Mouse (Mus musculus) forebrain, postnatal 0 days (tissue): Measurements from ENCODE around the gene Men1. TPM values are rescaled to one million over a fixed set of nuclear protein-coding genes. Genes with fewer than 3 reads are reported as not detected.

Experiments
- ATAC-seq: fragments of 200-750 bp; cut with Nextera tagmentation; 2 replicates; pipeline ENCODE4 v1.8.0; 2017; ENCODE audit warnings: mild to moderate bottlenecking, moderate library complexity
- DNase-seq: peaks from one replicate; pipeline ENCODE4 v3.0.0-alpha.2; 2015
- H3K27ac ChIP-seq: fragments of 300-500 bp; sonication (generic); 2 replicates; pipeline ENCODE4 v1.5.1; 2014; ENCODE audit warnings: low read depth, mild to moderate bottlenecking, antibody characterized with exemption, low read length, moderate library complexity, mixed read lengths
- H3K27me3 ChIP-seq: fragments of 300-500 bp; sonication (generic); 2 replicates; pipeline ENCODE4 v1.6.1; 2014; ENCODE audit warnings: mild to moderate bottlenecking, low read length, mixed read lengths; ENCODE audit not compliant: insufficient read depth
- H3K36me3 ChIP-seq: fragments of 300-500 bp; sonication (generic); 2 replicates; pipeline ENCODE4 v1.6.1; 2014; ENCODE audit warnings: mild to moderate bottlenecking, moderate library complexity; ENCODE audit not compliant: insufficient read depth
- H3K4me1 ChIP-seq: fragments of 300-500 bp; sonication (generic); 2 replicates; pipeline ENCODE4 v1.6.1; 2014; ENCODE audit warnings: antibody characterized with exemption; ENCODE audit not compliant: insufficient read depth
- H3K4me2 ChIP-seq: fragments of 300-500 bp; sonication (generic); 2 replicates; pipeline ENCODE4 v1.6.1; 2014; ENCODE audit warnings: low read depth, mild to moderate bottlenecking, moderate library complexity
- H3K4me3 ChIP-seq: fragments of 300-500 bp; sonication (generic); 2 replicates; pipeline ENCODE4 v1.5.1; 2014; ENCODE audit warnings: low read depth, low read length, mixed read lengths
- H3K9ac ChIP-seq: fragments of 300-500 bp; sonication (generic); 2 replicates; pipeline ENCODE4 v1.6.1; 2014; ENCODE audit warnings: mild to moderate bottlenecking
- H3K9me3 ChIP-seq: fragments of 300-500 bp; sonication (generic); 2 replicates; pipeline ENCODE4 v1.6.1; 2016; ENCODE audit warnings: low read length
- CTCF ChIP-seq: sonication (generic); IDR thresholded peaks from 2 replicates; pipeline ENCODE4 v1.5.1; 2016; ENCODE audit warnings: antibody characterized with exemption, control low read depth, low read depth
- WGBS: fragments of 180-500 bp; shearing (Covaris S2); extraction: QIAGEN DNeasy Blood & Tissue Kit; methylation state at CpG from one replicate; pipeline ENCODE4 v1.1.7; 2014; 5-methylcytosine and 5-hydroxymethylcytosine counted together
- polyA plus RNA-seq: library from polyadenylated mRNA; unstranded; fragments of >200 nt; fragmentation: Nextera tagmentation; extraction: Ambion mirVana; gene quantifications from 2 replicates; pipeline ENCODE4 v1.2.1, GENCODE M21; 2015
- total RNA-seq: library from RNA; depleted of rRNA; stranded (reverse); fragments of >200 nt; gene quantifications from 2 replicates; pipeline ENCODE4 v1.2.3, GENCODE M21; 2014

The Men1 gene
- total and polyA plus RNA-seq, 2 experiments from 2014 or later = 60.5 to 60.9 TPM

DNA sequence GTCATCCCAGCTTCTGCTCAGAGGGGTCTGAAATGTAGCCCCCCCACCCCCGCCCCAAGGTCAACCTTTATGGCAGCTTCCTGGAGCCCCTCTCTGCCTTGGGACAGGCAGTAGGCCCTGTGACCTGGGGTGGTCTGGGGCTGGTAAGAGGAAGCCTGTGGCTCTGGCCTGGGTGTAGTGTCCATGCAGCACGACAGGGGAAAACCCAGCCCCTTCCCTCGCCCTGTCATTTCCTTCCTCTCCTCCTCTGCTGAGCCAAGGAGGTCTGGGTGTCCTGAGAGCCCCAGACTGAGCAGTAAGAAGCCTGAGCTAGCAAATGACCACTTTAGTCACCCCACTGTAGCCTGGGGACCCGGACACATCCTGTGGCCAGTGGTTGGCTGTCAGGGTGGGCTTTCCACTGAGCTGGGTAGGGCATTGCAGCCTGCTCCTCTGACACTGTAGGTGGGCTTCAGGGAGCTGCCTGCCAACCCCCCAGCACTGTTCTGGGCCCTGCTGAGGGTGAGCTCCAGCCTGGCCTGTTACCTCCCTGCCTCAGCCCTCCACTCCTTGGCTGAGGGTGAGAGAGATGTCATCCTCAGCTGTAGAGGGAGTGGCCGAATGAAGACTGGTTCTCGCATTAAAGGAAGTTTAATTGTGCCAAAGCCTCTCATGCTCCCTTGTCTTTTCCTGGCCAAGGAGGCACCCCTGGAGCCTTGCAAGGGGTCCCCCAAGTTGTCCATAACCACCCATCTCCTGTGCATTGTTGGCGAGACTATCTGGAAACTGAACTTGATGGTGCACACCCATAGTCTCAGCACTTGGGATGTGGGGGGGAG is 35.1 kb upstream of the Men1 start:
- Histone ChIP-seq H3K9ac (no peak overlapping the region), H3K36me3 (peaks cover 52% of the 10 kb centered on the region), H3K27me3 (no peaks in the 10 kb centered on the region), H3K27ac (no peak overlapping the region), H3K4me2 (no peak overlapping the region), H3K9me3 (no peaks in the 10 kb centered on the region), H3K4me1 (no peaks in the 10 kb centered on the region), H3K4me3 (no peak overlapping the region)
- 94% methylated on average over 7 of the region's 7 CpGs for WGBS
- DNase-seq (no peak), ATAC-seq (no peak)
- TF ChIP-seq CTCF = no peak

DNA sequence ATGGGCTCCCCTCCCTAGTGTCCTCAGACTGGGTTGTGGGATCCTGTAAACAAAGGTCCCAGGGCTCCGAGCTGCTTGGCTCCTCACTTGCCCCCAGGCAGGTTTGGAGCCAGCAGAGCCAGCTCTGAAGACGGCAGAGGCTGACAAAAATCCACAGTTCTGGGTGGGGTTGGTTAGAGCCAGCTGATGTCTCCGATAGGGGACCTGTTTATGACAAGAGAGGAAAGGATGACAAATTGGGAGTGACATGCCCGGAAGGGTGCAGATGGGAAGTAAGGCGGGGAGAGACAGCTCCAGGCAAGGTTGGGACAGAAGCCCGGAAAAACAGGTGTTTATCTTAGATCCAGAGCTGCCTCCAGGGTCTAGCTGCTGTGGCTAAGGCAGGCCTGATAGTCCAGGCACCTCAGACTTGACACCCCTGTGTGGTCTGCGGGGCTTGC is 34.4 kb upstream of the Men1 start:
- TF ChIP-seq CTCF = no peak
- Histone ChIP-seq H3K4me3 (no peak overlapping the region), H3K9ac (no peak overlapping the region), H3K4me1 (no peaks in the 10 kb centered on the region), H3K27ac (no peak overlapping the region; the same call in 1 of the 2 replicates), H3K4me2 (no peak overlapping the region), H3K27me3 (no peaks in the 10 kb centered on the region), H3K9me3 (no peaks in the 10 kb centered on the region), H3K36me3 (peaks cover 45% of the 10 kb centered on the region)
- no peak for DNase-seq
- 72% methylated on average over 7 of the region's 7 CpGs for WGBS
- ATAC-seq = no peak

DNA sequence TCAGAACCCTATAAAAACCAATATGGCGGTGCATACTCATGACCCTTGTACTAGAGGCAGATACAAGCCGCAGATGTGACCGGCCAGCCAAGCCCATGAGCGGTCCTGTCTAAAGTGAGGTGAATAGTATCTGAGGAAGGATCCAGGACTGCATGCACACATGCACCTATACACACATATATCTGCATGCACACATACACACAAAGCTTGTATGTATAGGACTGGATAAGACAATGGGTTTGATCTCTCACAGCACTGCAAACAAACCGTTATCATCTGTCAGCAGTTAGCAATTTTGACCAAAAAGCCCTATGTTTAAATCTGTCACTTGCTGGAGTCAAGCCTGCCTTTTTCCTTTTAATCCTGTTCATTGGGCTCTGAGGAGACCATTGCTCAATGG is 32.7 kb upstream of the Men1 start:
- Histone ChIP-seq H3K27ac (no peak overlapping the region), H3K4me1 (no peaks in the 10 kb centered on the region), H3K27me3 (no peaks in the 10 kb centered on the region), H3K36me3 (peaks cover 31% of the 10 kb centered on the region), H3K4me3 (no peak overlapping the region), H3K9ac (no peak overlapping the region), H3K9me3 (no peaks in the 10 kb centered on the region), H3K4me2 (no peak overlapping the region)
- ATAC-seq (no peak), DNase-seq (no peak)
- no peak for TF ChIP-seq CTCF
- 92% methylated on average over 5 of the region's 5 CpGs for WGBS

DNA sequence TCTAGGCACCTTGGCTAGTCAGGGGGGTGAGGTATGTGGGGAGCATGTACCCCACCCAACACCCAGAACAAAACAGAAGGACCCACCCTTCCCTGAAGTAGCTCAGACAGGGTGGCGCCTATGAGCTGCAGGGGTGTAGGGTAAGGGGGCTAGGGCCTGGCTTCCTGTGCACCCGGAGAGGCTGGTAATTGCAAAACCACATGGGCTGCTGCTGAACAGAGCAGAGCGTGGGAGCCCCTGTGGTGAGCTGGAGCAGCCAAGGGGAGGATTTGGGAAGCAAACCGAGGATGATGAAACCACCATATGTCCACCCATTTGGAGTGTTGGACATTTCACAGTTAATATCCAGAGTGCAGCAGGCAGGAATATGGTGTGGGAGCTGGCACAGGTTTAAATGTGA is 32.3 kb upstream of the Men1 start:
- no peaks in the 10 kb centered on the region for H3K4me1 ChIP-seq
- no peaks in the 10 kb centered on the region for H3K27me3 ChIP-seq
- H3K9ac ChIP-seq = no peak overlapping the region
- no peak overlapping the region for H3K4me2 ChIP-seq
- 43% methylated on average over 4 of the region's 4 CpGs for WGBS
- no peak for TF ChIP-seq CTCF
- no peak overlapping the region for H3K27ac ChIP-seq
- H3K4me3 ChIP-seq = no peak overlapping the region
- ATAC-seq (no peak), DNase-seq (no peak)
- peaks cover 27% of the 10 kb centered on the region for H3K36me3 ChIP-seq
- no peaks in the 10 kb centered on the region for H3K9me3 ChIP-seq

DNA sequence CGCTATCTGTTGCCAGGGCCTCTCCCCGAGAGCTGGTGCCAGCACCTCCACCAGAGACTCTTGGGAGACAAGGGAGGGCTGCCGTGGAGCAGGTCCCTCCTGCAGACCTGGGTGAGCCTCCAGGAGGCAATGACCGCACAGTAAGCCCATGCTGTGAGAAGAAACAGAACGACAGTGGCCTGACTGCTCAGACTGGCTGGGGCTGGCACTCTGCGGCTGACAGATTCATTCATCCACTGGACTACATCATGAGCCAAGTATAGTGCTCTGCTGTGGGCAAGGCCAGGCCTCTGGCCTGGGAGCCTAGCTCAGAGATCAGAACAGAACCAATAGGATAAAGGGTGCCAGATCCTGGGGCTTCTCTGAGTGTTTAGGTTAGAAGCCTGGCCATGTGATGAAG is 30.9 kb upstream of the Men1 start:
- Histone ChIP-seq H3K4me2 (no peak overlapping the region), H3K27ac (no peak overlapping the region), H3K9me3 (no peaks in the 10 kb centered on the region), H3K4me3 (no peak overlapping the region), H3K9ac (no peak overlapping the region), H3K4me1 (no peaks in the 10 kb centered on the region), H3K36me3 (peaks cover 14% of the 10 kb centered on the region), H3K27me3 (no peaks in the 10 kb centered on the region)
- 85% methylated on average over 6 of the region's 6 CpGs for WGBS
- DNase-seq (no peak), ATAC-seq (no peak)
- no peak for TF ChIP-seq CTCF

DNA sequence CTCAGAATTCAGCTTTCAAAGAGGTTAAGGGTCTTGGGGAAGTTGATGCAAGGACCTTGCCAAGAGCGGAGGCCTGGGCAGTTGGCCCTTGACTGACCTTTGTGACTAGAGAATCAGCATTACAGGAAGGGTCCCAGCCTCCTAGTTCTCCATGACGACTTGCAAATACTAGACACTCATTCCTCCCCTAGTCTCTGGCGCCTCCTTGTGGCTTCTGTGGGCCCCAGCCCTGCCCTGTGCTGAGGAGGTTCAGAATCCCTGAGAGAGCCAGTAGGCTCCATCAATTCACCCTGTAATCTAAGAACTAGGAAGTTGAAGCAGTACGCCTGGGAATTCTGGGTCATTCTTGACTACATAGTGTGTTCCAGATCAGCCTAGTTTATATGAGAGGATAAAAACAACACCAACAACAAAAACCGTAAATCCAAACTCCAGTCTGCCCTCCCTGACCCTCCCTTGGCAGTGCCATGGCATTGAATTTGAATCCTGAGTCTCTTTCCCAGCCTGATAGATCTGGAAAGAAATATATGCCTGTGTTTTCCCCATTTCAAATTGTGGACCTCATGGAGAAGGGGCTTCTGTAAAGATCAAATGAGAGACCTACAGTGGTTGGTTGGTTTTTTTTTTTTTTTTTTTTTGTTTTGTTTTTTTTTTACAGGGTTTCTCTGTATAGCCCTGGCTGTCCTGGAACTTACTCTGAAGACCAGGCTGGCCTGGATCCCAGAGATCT is 29.8 kb upstream of the Men1 start:
- no peaks in the 10 kb centered on the region for H3K9me3 ChIP-seq
- peak; percentile 77 for ATAC-seq
- H3K27ac ChIP-seq = no peak overlapping the region
- 0 out of 2 replicates have a peak, but pooled peaks cover 3% of the 10 kb centered on the region for H3K36me3 ChIP-seq
- no peaks in the 10 kb centered on the region for H3K27me3 ChIP-seq
- no peak overlapping the region for H3K9ac ChIP-seq
- DNase-seq = peak; percentile 76
- no peaks in the 10 kb centered on the region for H3K4me1 ChIP-seq
- H3K4me2 ChIP-seq = no peak overlapping the region
- 27% methylated on average over 5 of the region's 5 CpGs for WGBS
- peak; percentile 86 for TF ChIP-seq CTCF
- H3K4me3 ChIP-seq = no peak overlapping the region
